Mouse (Mus musculus) frontal cortex, postnatal 14 days (tissue): ENCODE measurements around the gene Rtn4ip1.
"Not testable (repeated sequence)": the region's sequence is repeated elsewhere in the genome, so short reads cannot be mapped to it uniquely, and the experiment has no call there.

Source experiments
- DNase-seq, 2 experiments: peaks; one replicate each; pipeline ENCODE4 v3.0.0; 2022; ENCODE audit warnings: low spot score in 2 of 2

Gene Rtn4ip1

DNA sequence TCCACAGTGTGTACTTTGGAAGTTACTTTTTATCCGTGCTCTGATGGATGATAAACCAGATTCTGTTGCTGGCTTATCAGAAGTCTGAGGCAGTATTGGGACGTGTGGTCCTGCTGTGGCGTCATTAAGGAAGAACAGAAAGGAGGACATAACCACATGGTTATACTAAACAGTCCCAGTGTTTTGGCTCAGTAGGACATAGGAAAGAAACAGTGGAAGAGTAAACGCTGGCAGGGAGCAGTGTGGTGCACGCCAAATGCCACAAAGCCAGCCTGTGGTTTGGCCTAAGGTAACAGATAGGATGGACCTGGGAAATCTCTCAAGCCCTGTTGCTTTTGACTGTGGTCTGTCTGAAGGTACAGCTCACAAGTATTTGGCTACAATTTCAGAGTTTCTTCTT, 27.0 kb downstream of the Rtn4ip1 start:
- no peak for DNase-seq

DNA sequence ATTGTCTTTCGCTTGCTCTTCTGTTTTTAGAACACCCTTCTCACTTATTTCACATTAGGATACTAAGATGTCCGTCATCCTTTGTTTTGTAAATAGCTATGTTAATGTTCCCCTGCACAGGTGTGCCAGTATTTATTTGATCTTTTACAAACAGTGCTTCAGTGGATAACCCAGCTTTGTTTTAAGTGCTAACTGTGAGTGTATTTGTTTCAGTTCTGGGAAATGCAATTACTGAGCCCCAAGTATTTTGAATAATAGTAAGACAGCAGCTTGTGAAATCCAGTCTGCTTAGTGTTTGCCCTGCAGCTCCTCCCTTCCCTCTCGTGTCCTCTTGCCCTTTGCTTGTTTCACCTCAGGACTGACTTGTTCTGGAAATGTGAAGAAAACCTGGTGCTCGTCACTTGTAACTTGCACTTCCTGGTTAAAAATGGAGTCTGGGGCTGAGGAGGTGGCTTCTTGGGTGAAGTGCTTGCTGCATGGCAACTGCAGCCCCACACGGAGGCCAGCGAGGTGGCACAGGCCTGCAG, 37.6 kb downstream of the Rtn4ip1 start:
- no peak for DNase-seq

DNA sequence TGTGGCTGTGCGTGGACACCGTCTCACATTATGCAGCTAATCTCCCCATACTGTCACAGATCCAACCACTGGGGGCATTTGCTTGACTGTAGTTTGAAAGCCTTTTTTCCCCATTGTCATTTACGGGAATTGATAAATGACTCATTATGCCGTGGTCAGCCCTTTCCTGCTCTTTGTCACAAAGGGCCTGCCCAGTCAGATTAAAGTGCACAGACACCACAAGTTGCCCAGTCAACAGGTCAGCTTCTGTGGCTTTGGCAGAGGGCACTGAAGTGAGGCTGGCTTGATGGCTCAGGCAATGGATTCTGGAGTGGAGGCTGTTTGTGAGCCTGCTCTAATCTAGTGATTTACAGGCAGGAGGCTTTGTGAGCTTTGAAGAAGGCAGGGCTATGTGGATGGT, 42.1 kb downstream of the Rtn4ip1 start:
- no peak for DNase-seq

DNA sequence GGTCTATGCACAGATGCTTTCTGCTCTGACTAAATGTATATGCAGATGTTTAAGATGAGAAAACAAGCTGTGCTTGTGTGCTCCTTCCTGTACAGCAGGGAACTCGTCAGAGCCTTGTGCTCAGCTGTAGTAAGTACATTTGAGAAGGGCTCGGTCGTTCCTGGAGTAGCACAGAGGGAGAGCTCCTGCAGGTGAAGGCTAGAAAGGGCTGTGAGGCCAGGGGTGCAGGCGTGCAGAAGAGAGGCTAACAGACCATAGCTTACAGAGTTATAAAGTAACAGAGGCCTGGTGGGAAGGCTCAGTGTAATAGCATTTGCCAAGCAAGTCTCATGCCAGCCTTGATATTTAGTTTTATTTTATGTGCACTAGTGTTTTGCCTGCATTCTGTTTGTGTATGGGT, 43.8 kb downstream of the Rtn4ip1 start:
- DNase-seq, result no peak

GRCm38 (mm10) chr10:43953942-43954341, 52.3 kb downstream of the Rtn4ip1 start:
- peak in 1 of 2 experiments; percentile 47 for DNase-seq

- no peak for DNase-seq
Measured at GRCm38 (mm10) chr10:43964943-43965342, 63.3 kb downstream of the Rtn4ip1 start.

DNA sequence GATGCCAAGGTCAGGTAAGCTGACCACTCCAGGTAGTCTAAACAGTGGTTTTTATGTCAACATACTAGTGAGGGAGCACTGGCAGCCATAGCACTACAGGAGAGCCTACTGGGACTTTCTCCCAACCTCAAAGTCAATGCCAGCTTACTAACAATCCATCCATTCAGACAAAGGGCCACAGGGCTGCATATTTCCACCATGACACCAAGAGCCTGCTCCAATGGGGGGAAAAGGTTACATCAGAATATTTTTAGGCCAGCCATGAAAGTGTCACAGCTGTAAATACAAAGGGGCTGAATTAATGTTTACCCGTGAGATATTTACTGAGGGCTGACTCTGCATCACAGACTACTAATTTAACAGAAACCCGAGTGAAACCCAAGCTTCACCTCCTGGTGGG, 71.6 kb downstream of the Rtn4ip1 start:
- DNase-seq, result no peak

DNA sequence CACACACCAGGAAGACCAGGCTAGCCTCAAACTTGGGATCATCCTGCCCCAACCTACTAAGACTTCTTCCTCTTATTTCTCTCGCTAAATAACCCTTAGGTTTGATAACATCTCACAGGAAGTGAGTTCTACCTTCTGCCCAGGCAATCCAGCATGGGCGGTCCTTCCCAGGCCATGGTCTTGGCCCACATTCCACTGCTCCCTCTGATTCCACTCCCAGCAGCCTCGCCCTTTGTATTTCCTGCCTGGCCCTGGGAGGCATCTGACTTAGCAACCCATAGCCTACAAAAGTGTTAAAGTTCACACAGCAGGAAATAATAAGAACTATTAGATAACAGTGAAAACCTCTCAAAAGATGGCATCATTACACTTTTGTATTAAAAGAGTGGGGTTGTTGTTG, 75.7 kb downstream of the Rtn4ip1 start:
- no peak for DNase-seq

DNA sequence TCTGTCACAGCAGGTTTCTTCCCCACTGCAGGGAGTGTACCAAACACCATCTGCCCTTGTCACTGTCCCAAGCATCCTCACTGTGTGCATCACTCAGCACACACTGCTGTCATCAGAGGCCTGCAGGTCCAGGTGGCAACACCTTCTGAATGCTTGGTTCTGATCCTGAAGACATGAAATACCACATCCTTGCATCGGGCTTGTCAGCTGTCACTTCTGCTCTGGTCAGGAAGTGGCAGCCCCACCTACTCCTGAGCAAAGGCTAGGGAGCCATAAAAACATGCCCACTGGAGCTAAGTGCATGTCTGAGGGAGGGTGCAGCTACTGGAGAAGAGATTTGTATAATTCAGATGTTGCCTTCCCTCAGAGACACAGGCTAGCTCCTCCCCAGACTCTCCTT, 78.5 kb downstream of the Rtn4ip1 start:
- no peak for DNase-seq

GRCm38 (mm10) chr10:43980742-43981141, 79.1 kb downstream of the Rtn4ip1 start:
- DNase-seq, result not testable (repeated sequence)

DNA sequence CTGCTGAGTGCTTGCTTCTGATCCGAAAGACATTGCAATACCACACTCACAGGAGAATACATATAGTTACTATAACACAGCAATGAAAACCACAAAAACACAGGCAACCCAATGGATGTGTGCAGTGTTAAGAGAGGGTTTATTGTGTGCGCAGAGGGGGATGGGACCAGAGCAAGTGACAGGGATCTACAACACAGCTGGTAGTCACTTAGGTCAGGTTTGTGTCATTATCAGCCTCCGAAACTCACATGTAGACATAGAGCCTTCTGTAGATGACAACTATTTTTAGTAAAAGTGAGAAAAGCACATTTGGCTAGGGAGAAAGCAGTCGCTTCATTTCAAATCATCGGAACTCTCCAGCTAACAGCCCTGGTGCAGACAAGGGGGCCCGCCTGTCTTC, 80.9 kb downstream of the Rtn4ip1 start:
- DNase-seq, result no peak

GRCm38 (mm10) chr10:43983241-43983640, 81.6 kb downstream of the Rtn4ip1 start:
- no peak for DNase-seq

GRCm38 (mm10) chr10:43983866-43984265, 82.3 kb downstream of the Rtn4ip1 start:
- no peak for DNase-seq

DNA sequence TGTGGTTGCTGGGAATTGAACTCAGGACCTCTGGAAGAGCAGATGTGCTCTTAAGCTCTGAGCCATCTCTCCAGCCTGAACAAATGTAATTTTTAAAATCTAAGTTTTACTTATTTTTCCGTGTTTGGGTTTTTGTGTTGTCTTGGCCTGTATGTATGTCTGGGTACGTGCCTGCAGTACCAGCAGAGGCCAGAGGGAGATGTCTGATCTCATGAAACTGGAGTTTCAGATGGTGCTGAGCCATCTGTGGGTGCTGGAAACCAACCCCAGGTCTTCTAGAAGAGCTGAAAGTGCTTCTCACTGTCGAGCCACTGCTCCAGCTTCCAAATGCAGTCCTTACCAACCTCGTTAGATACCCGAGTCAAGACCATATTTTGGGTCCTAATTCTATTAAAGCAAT, 89.7 kb downstream of the Rtn4ip1 start:
- DNase-seq, result no peak

- no peak for DNase-seq
Measured at GRCm38 (mm10) chr10:43992506-43992905, 90.9 kb downstream of the Rtn4ip1 start.

GRCm38 (mm10) chr10:43993198-43993597, 91.6 kb downstream of the Rtn4ip1 start:
- DNase-seq, result no peak

GRCm38 (mm10) chr10:43995858-43996650, 94.4 kb downstream of the Rtn4ip1 start:
- no peak for DNase-seq

- DNase-seq, result no peak
Measured at GRCm38 (mm10) chr10:43997276-43997675, 95.7 kb downstream of the Rtn4ip1 start.

GRCm38 (mm10) chr10:43998023-43998422, 96.4 kb downstream of the Rtn4ip1 start:
- DNase-seq, result no peak

DNA sequence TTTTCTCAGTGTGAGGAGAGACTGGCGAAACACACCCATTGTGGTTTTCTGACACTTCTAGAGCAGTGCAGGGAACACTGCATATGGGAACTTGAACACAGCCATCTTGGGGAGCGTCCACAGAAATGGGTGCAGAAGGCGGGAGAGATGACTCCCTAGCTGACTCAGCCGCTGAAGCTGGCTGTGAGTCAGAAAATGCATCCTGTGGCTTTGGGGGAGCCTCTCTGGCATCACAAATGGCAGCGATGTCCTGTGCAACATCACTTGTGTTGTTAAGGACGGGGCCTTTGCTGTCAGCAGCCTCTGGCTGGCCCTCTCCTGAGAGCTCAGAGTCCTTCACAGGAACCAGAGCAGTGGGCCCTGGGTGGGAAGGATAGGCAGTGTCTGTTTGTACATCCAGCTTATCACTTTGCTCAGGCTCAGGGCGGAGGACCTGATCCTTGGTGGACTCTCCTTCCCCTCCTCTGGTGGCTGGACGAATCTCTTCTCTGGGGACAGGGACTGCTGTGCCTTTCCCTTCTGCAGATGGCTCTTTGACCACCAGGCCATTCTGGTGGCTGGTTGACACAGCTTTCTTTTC, 97.0 kb downstream of the Rtn4ip1 start:
- DNase-seq, result no peak

DNA sequence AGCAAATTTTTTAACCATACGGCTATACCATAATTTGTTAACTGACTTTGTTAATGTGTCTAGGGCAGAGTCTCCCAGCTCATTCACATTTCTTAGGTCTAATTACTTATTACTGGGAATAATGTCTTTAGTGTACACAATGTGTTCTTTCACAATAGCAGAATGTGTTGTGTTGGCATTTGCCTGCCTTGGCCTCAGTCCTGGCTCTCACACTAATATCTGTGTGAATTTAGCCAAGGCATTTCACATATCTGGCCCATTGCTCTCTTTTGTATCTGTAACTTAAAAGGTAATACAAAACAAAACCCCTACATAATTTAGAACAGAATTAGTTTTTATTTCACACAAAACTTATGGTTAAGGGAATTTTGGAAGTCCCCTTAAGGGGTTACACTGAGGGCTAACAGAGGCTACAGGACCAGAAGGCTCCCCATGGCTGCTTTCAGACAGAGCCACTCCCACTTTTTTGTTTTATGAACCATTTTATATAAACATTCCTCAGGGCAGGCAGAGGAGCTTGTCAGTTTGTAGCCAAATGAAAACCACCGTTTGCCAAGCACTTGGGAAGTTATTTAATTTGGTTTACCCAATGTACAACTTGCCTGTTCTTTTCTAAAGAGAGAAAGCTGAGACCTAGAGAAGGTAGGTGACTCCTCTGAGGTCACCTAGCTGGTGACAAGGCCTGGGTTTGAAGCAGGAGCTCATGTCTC, 98.7 kb downstream of the Rtn4ip1 start:
- DNase-seq, result no peak
